Mouse (Mus musculus): ENCODE results near the gene Csnk2b. TPM values are rescaled to one million over a fixed set of nuclear protein-coding genes. Genes with fewer than 3 reads are reported as not detected.

Gene Csnk2b
- polyA plus RNA-seq (2012; ENCODE audit: insufficient read depth, low replicate concordance), result 75.6 and 82.2 TPM in 2 replicates

DNA sequence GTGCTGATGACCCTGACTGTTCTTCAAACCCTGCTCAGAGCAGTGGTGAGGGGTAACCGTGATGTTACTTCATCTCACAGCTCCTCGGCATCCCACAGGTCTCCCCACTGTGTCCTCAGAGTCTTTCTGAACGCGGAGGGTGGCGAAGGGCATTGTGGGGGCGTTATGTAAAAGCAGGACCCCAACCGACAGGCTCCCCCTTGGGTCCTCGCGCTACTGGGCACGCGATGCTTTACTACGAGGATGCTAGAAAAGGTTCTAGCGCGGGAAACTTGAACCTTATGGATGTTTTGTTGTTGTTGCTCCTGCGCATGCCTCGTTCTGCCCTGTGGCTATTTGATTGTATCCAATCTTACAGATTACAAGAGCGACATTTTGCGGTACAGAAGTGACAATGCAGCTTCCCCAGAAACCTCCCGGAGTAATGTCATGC lies at the start of gene Csnk2b:
Gene Csnk2b (minus strand): TSS at position 183 of the 433 bp plus-strand sequence.
- Histone ChIP-seq H3K36me3 (replicated peaks; ENCODE audit: low read length) (peaks cover 51% of the 10 kb centered on the region), H3K4me1 (peaks cover 61% of the 10 kb centered on the region), H3K9me3 (no peaks in the 10 kb centered on the region), H3K27me3 (replicated peaks) (no peaks in the 10 kb centered on the region), H3K4me3 (replicated peaks) (peak within 1 kb of the TSS; percentile 99)
- no peak; the same call in 1 of the 2 replicates for TF ChIP-seq FLI1 (IDR thresholded peaks at IDR 0.05; ENCODE audit: low read length)
- TF ChIP-seq GATA1 (IDR thresholded peaks at IDR 0.05; ENCODE audit: borderline replicate concordance, low read length), result no peak

DNA sequence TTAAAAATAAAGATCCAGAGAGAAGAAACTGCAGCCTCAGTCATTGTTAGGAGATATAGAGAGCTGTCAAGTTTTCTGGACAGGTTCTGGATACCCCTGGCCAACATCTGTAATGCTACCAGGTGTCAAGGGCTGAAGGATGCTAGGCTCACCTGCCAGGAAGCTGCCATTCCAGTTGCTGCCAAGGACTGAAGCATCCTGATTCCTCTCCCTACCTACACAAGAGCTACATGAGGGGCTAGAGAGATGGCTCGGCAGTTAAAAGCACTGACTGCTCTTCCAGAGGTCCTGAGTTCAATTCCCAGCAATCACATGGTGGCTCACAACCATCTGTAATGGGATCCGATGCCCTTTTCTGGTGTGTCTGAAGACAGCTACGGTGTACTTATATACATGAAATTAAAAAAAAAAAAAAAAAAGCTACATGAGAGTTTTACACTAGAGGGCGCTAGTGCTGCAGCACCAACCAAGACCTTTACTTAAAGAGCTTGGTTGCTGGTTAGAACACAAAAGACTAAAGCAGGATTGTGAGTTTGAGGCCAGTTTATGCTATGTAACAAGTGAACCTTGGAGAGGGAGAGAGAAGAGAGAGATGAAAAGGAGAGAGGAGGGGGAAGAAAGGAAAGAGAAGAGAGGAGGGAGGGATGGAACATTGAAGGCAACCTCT lies 46.8 kb upstream of the Csnk2b start:
- Histone ChIP-seq H3K9me3 (no peaks in the 10 kb centered on the region), H3K4me3 (replicated peaks) (no peak overlapping the region), H3K27me3 (replicated peaks) (no peaks in the 10 kb centered on the region), H3K4me1 (peaks cover 50% of the 10 kb centered on the region), H3K36me3 (replicated peaks; ENCODE audit: low read length) (peaks cover 6% of the 10 kb centered on the region)
- TF ChIP-seq GATA1 (IDR thresholded peaks at IDR 0.05; ENCODE audit: borderline replicate concordance, low read length), result no peak
- no peak for TF ChIP-seq FLI1 (IDR thresholded peaks at IDR 0.05; ENCODE audit: low read length)

- TF ChIP-seq GATA1 (IDR thresholded peaks at IDR 0.05; ENCODE audit: borderline replicate concordance, low read length) (no peak), FLI1 (IDR thresholded peaks at IDR 0.05; ENCODE audit: low read length) (no peak)
- Histone ChIP-seq H3K4me3 (replicated peaks) (no peak overlapping the region), H3K4me1 (peaks cover 49% of the 10 kb centered on the region), H3K36me3 (replicated peaks; ENCODE audit: low read length) (peaks cover 12% of the 10 kb centered on the region), H3K27me3 (replicated peaks) (no peaks in the 10 kb centered on the region), H3K9me3 (no peaks in the 10 kb centered on the region)
Measured at GRCm38 (mm10) chr17:35167794-35168193, 45.9 kb upstream of the Csnk2b start.

- Histone ChIP-seq H3K4me3 (replicated peaks) (peak overlapping the region; percentile 96), H3K36me3 (replicated peaks; ENCODE audit: low read length) (peaks cover 25% of the 10 kb centered on the region), H3K27me3 (replicated peaks) (no peaks in the 10 kb centered on the region), H3K9me3 (no peaks in the 10 kb centered on the region), H3K4me1 (peaks cover 51% of the 10 kb centered on the region)
- TF ChIP-seq GATA1 (IDR thresholded peaks at IDR 0.05; ENCODE audit: borderline replicate concordance, low read length), result no peak
- no peak for TF ChIP-seq FLI1 (IDR thresholded peaks at IDR 0.05; ENCODE audit: low read length)
Measured at GRCm38 (mm10) chr17:35166352-35167035, 44.6 kb upstream of the Csnk2b start.

GRCm38 (mm10) chr17:35165451-35166155 lies 43.8 kb upstream of the Csnk2b start:
- TF ChIP-seq FLI1 (IDR thresholded peaks at IDR 0.05; ENCODE audit: low read length) (no peak), GATA1 (IDR thresholded peaks at IDR 0.05; ENCODE audit: borderline replicate concordance, low read length) (no peak)
- Histone ChIP-seq H3K4me1 (peaks cover 60% of the 10 kb centered on the region), H3K27me3 (replicated peaks) (no peaks in the 10 kb centered on the region), H3K36me3 (replicated peaks; ENCODE audit: low read length) (peaks cover 34% of the 10 kb centered on the region), H3K9me3 (no peaks in the 10 kb centered on the region), H3K4me3 (replicated peaks) (peak overlapping the region; percentile 96)

DNA sequence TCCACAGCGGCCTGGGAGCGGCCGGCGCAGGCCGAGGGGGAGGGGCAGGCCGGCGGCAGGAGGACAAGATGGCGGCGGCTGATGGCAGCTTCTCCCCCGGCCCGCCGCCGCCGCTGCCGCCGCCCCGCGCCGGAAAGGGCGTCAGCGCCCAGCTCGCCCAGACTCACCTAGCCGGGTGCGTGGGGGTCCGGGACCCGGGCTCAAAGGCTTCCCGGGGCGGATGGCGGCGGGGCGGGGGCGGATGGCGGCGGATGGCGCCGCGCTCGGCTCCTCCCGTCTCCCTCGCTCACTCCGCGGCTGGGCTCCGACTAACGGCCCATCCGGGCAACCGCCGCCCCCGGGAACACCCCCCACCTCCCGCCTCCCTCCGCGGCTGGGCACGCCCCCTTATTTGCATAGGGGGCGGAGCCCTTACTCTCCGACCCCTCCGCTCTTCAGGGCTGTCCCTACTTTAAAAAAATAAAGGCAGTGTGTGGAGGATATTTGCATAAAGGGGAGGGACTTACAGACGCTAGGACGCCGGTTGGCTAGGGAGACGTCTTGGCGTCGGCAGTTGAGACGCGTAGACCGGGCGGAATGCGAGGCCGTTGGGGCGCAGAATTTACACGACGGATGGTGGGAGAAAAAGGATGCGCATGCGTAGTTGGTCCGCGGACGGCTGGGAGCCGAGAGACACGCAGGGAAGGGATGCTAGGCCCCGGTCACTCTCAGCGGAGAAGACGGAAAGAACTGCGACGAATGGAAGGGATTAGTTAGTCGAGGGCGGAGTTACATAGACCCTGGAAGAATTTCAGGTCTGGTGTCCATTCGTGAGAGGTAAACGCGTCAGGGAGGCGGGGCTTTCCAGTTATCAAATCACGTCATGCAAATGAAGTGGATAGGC lies 43.0 kb upstream of the Csnk2b start, which contains the start of gene Prrc2a:
Gene Prrc2a (minus strand): TSS at position 330 of the 883 bp plus-strand sequence.
- no peaks in the 10 kb centered on the region for H3K9me3 ChIP-seq
- TF ChIP-seq GATA1 (IDR thresholded peaks at IDR 0.05; ENCODE audit: borderline replicate concordance, low read length), result 0 out of 3 replicates have a peak, but pooled peaks have one; percentile 4
- no peak for TF ChIP-seq FLI1 (IDR thresholded peaks at IDR 0.05; ENCODE audit: low read length)
- peaks cover 42% of the 10 kb centered on the region for H3K36me3 ChIP-seq (replicated peaks; ENCODE audit: low read length)
- peaks cover 61% of the 10 kb centered on the region for H3K4me1 ChIP-seq
- H3K27me3 ChIP-seq (replicated peaks), result no peaks in the 10 kb centered on the region
- peak within 1 kb of the TSS; percentile 96 for H3K4me3 ChIP-seq (replicated peaks)

DNA sequence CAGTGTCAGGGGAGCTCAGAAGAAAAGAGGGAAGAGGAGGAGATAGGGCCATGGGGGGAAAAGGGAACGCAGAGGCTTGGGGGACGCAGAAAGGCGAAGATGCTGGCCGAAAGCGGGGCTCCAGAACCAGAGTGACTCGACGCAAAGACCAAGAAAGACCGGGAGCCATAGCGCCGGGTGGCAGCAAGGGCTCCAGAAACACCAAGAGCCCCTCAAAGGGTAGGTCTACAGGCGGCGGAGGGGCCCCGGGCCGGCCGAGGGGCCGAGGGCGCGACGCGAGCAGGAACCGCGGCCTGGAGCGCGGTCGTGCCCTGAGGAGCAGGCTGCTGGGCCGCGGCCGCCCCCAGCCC lies 42.3 kb upstream of the Csnk2b start:
- peaks cover 60% of the 10 kb centered on the region for H3K4me1 ChIP-seq
- no peaks in the 10 kb centered on the region for H3K9me3 ChIP-seq
- peaks cover 48% of the 10 kb centered on the region for H3K36me3 ChIP-seq (replicated peaks; ENCODE audit: low read length)
- no peak for TF ChIP-seq GATA1 (IDR thresholded peaks at IDR 0.05; ENCODE audit: borderline replicate concordance, low read length)
- no peak for TF ChIP-seq FLI1 (IDR thresholded peaks at IDR 0.05; ENCODE audit: low read length)
- peak overlapping the region; percentile 96 for H3K4me3 ChIP-seq (replicated peaks)
- no peaks in the 10 kb centered on the region for H3K27me3 ChIP-seq (replicated peaks)

GRCm38 (mm10) chr17:35163326-35164081 lies 41.7 kb upstream of the Csnk2b start:
- TF ChIP-seq GATA1 (IDR thresholded peaks at IDR 0.05; ENCODE audit: borderline replicate concordance, low read length) (no peak), FLI1 (IDR thresholded peaks at IDR 0.05; ENCODE audit: low read length) (no peak)
- H3K36me3 ChIP-seq (replicated peaks; ENCODE audit: low read length), result peaks cover 55% of the 10 kb centered on the region
- H3K9me3 ChIP-seq, result no peaks in the 10 kb centered on the region
- H3K4me3 ChIP-seq (replicated peaks), result peak overlapping the region; percentile 96
- peaks cover 55% of the 10 kb centered on the region for H3K4me1 ChIP-seq
- no peaks in the 10 kb centered on the region for H3K27me3 ChIP-seq (replicated peaks)

All from megakaryocyte, embryonic 14.5 days (primary cell).